Mouse (Mus musculus): ENCODE measurements around the gene Cdhr5.

DNA sequence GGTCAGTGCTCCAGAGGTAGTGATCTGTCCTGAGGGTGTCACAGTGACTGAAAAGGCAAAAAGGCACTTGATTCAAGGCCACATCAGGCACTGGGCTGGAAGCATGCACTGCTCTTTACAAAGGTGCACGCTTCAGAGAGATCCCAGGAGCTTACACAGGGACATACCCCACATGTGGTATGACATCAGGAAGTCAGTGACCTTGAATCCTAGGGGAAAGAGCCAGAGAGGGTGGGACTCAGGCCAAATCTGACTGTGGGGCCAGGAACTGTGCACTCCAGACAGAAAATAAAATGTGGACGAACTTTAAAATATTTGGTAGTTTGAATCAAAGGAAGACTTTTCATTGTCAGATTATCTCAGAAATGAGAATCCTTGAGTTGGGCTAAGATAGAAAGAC is 37.8 kb upstream of the Cdhr5 start:
- TF ChIP-seq EP300 (IDR thresholded peaks at IDR 0.05; ENCODE audit: low read depth), result no peak
- TF ChIP-seq CTCF (IDR thresholded peaks at IDR 0.05; ENCODE audit: low read depth), result no peak

Measured in heart, postnatal 0 days (tissue).